Mouse (Mus musculus) stomach, postnatal 0 days (tissue): ENCODE results near the gene Lrrc59. TPM values are rescaled to one million over a fixed set of nuclear protein-coding genes. Genes with fewer than 3 reads are reported as not detected.
"Not testable (repeated sequence)": the region's sequence is repeated elsewhere in the genome, so short reads cannot be mapped to it uniquely, and the experiment has no call there.

Source experiments
- ATAC-seq: fragments of 200-750 bp; cut with Nextera tagmentation; 2 replicates; pipeline ENCODE4 v1.8.0; 2017; ENCODE audit not compliant: low FRiP score, low TSS enrichment
- DNase-seq: peaks from one replicate; pipeline ENCODE4 v3.0.0-alpha.2; 2016; ENCODE audit warnings: low spot score
- H3K27ac ChIP-seq: fragments of 300-500 bp; sonication (generic); replicated peaks from 2 replicates; pipeline ENCODE4 v1.5.1; 2014; ENCODE audit warnings: mild to moderate bottlenecking, control low read depth
- H3K27me3 ChIP-seq: fragments of 300-500 bp; sonication (generic); 2 replicates; pipeline ENCODE4 v1.6.1; 2014; ENCODE audit warnings: low read length; ENCODE audit not compliant: control insufficient read depth, insufficient read depth
- H3K36me3 ChIP-seq: fragments of 300-500 bp; sonication (generic); 2 replicates; pipeline ENCODE4 v1.6.1; 2014; ENCODE audit warnings: low read length, mixed read lengths; ENCODE audit not compliant: control insufficient read depth, insufficient read depth
- H3K4me1 ChIP-seq: fragments of 300-500 bp; sonication (generic); replicated peaks from 2 replicates; pipeline ENCODE4 v1.6.1; 2014; ENCODE audit warnings: antibody characterized with exemption; ENCODE audit not compliant: control insufficient read depth, insufficient read depth
- H3K4me2 ChIP-seq: fragments of 300-500 bp; sonication (generic); replicated peaks from 2 replicates; pipeline ENCODE4 v1.6.1; 2014; ENCODE audit warnings: low read depth, mild to moderate bottlenecking, control low read depth, moderate library complexity
- H3K4me3 ChIP-seq: fragments of 300-500 bp; sonication (generic); 2 replicates; pipeline ENCODE4 v1.5.1; 2014; ENCODE audit warnings: low read depth, low read length, control low read depth
- H3K9ac ChIP-seq: fragments of 300-500 bp; sonication (generic); 2 replicates; pipeline ENCODE4 v1.6.1; 2014; ENCODE audit warnings: mild to moderate bottlenecking, low read length, control low read depth, mixed read lengths
- H3K9me3 ChIP-seq: fragments of 300-500 bp; sonication (generic); 2 replicates; pipeline ENCODE4 v1.6.1; 2016; ENCODE audit warnings: low read length; ENCODE audit not compliant: control insufficient read depth
- CTCF ChIP-seq: IDR thresholded peaks from 2 replicates; pipeline ENCODE4 v1.5.1; 2016; ENCODE audit warnings: antibody characterized with exemption, low read depth, mild to moderate bottlenecking, moderate library complexity
- EP300 ChIP-seq: optimal IDR thresholded peaks from 2 replicates; pipeline ENCODE3; 2016; ENCODE audit warnings: antibody characterized with exemption
- WGBS: fragments of 180-500 bp; shearing (Covaris S2); extraction: QIAGEN DNeasy Blood & Tissue Kit; methylation state at CpG from one replicate; pipeline ENCODE4 v1.1.7; 2014; 5-methylcytosine and 5-hydroxymethylcytosine counted together
- polyA plus RNA-seq: library from polyadenylated mRNA; unstranded; fragments of >200 nt; fragmentation: Nextera tagmentation; extraction: Ambion mirVana; gene quantifications from 2 replicates; pipeline ENCODE4 v1.2.1, GENCODE M21; 2015

The Lrrc59 gene
- polyA plus RNA-seq, 1 experiment from 2014 or later: 109 TPM

GRCm38 (mm10) chr11:94646457-94646856, 16.9 kb downstream of the Lrrc59 start:
- no peak for ATAC-seq

GRCm38 (mm10) chr11:94651241-94651640, 21.7 kb downstream of the Lrrc59 start:
- H3K27me3 ChIP-seq, H3K9ac ChIP-seq, DNase-seq, H3K4me2 ChIP-seq, ATAC-seq, H3K27ac ChIP-seq, H3K9me3 ChIP-seq, H3K4me3 ChIP-seq, H3K36me3 ChIP-seq, H3K4me1 ChIP-seq: not testable (repeated sequence)
- WGBS: 97% methylated on average over 5 of the region's 7 CpGs

More at GRCm38 (mm10) chr11:94646457-94646856, 16.9 kb downstream of the Lrrc59 start:
- WGBS: 95% methylated on average over 4 of the region's 4 CpGs
- Histone ChIP-seq H3K36me3 (peaks cover 18% of the 10 kb centered on the region), H3K27ac (no peak overlapping the region), H3K9me3 (no peaks in the 10 kb centered on the region), H3K27me3 (no peaks in the 10 kb centered on the region), H3K4me2 (no peak overlapping the region), H3K9ac (no peak overlapping the region), H3K4me3 (no peak overlapping the region), H3K4me1 (no peaks in the 10 kb centered on the region)
- TF ChIP-seq CTCF: no peak
- TF ChIP-seq EP300: no peak
- no peak for DNase-seq

- Histone ChIP-seq H3K9me3 (no peaks in the 10 kb centered on the region), H3K4me3 (peak overlapping the region; percentile 64), H3K27me3 (no peaks in the 10 kb centered on the region), H3K9ac (no peak overlapping the region), H3K4me2 (peak overlapping the region; percentile 65), H3K36me3 (peaks cover 1% of the 10 kb centered on the region; the same call in 1 of the 2 replicates), H3K27ac (no peak overlapping the region), H3K4me1 (no peaks in the 10 kb centered on the region)
- ATAC-seq (no peak), DNase-seq (no peak)
- TF ChIP-seq CTCF: no peak
- no peak for TF ChIP-seq EP300
- 43% methylated on average over 8 of the region's 8 CpGs for WGBS
These were observed 23.4 kb downstream of the Lrrc59 start for GRCm38 (mm10) chr11:94652973-94653372.

GRCm38 (mm10) chr11:94653663-94654436, 24.3 kb downstream of the Lrrc59 start, which contains the start of the genes Mrpl27 and Eme1:
Mrpl27 (plus strand) TSS chr11:94653767.
Eme1 (minus strand) TSS chr11:94653964.
- peak; percentile 85 for DNase-seq

GRCm38 (mm10) chr11:94661344-94661743, 31.8 kb downstream of the Lrrc59 start:
- H3K4me2 ChIP-seq: no peak overlapping the region
- 58% methylated on average over 1 of the region's 1 CpGs for WGBS
- no peaks in the 10 kb centered on the region for H3K9me3 ChIP-seq
- H3K27ac ChIP-seq: no peak overlapping the region
- ATAC-seq: peak; percentile 14; the same call in 1 of the 2 replicates
- H3K36me3 ChIP-seq: peaks cover 17% of the 10 kb centered on the region
- TF ChIP-seq EP300: no peak
- TF ChIP-seq CTCF: no peak
- no peak overlapping the region for H3K4me3 ChIP-seq
- no peak overlapping the region for H3K9ac ChIP-seq
- no peak for DNase-seq
- H3K27me3 ChIP-seq: no peaks in the 10 kb centered on the region
- H3K4me1 ChIP-seq: no peaks in the 10 kb centered on the region

More at GRCm38 (mm10) chr11:94653663-94654436, 24.3 kb downstream of the Lrrc59 start, which contains the start of the genes Mrpl27 and Eme1:
- TF ChIP-seq EP300 (no peak), CTCF (no peak)
- no peaks in the 10 kb centered on the region for H3K4me1 ChIP-seq
- WGBS: under 1% methylated on average over 32 of the region's 32 CpGs
- peak within 1 kb of the TSS; percentile 63 for H3K9ac ChIP-seq
- no peaks in the 10 kb centered on the region for H3K27me3 ChIP-seq
- peaks cover 4% of the 10 kb centered on the region; the same call in 1 of the 2 replicates for H3K36me3 ChIP-seq
- peak; percentile 91 for ATAC-seq
- H3K4me3 ChIP-seq: peak within 1 kb of the TSS; percentile 64
- H3K9me3 ChIP-seq: no peaks in the 10 kb centered on the region
- H3K4me2 ChIP-seq: peak within 1 kb of the TSS; percentile 65
- H3K27ac ChIP-seq: peak within 1 kb of the TSS; percentile 90

- DNase-seq (no peak), ATAC-seq (no peak)
- Histone ChIP-seq H3K9me3 (no peaks in the 10 kb centered on the region), H3K4me1 (no peaks in the 10 kb centered on the region), H3K9ac (no peak overlapping the region), H3K4me2 (no peak overlapping the region), H3K27me3 (no peaks in the 10 kb centered on the region), H3K4me3 (no peak overlapping the region), H3K36me3 (peaks cover 32% of the 10 kb centered on the region), H3K27ac (no peak overlapping the region)
- TF ChIP-seq CTCF: no peak
- no peak for TF ChIP-seq EP300
- 93% methylated on average over 6 of the region's 6 CpGs for WGBS
These were observed 35.7 kb downstream of the Lrrc59 start for GRCm38 (mm10) chr11:94665281-94665680.
